Mouse (Mus musculus) skeletal muscle tissue, adult 2 months (tissue): ENCODE data around the gene Phf6.
"Not testable (repeated sequence)": the region's sequence is repeated elsewhere in the genome, so short reads cannot be mapped to it uniquely, and the experiment has no call there.

ENCODE experiments used
- DNase-seq: peaks from one replicate; pipeline ENCODE4 v3.0.0-alpha.2; 2012; ENCODE audit warnings: low read depth, low spot score

The Phf6 gene

GRCm38 (mm10) chrX:52978576-52978975 is 66.5 kb downstream of the Phf6 start:
- no peak for DNase-seq

GRCm38 (mm10) chrX:52981378-52981777 is 69.3 kb downstream of the Phf6 start:
- no peak for DNase-seq

- DNase-seq = peak; percentile 63
These were observed 76.1 kb downstream of the Phf6 start, which contains the start of gene Hprt for GRCm38 (mm10) chrX:52987905-52988783. TSS of gene Hprt (plus strand) at chrX:52988137.

GRCm38 (mm10) chrX:52994726-52995125 is 82.7 kb downstream of the Phf6 start:
- DNase-seq = not testable (repeated sequence)

GRCm38 (mm10) chrX:53004887-53005286 is 92.8 kb downstream of the Phf6 start:
- not testable (repeated sequence) for DNase-seq

GRCm38 (mm10) chrX:53006062-53006461 is 94.0 kb downstream of the Phf6 start:
- peak; percentile 25 for DNase-seq
